Mouse (Mus musculus): ENCODE measurements at regions not wholly inside any gene's neighbourhood (a gene's known extent, or its start where the extent isn't known, plus 50 kb on each side); places are given as distances from the start of the nearest gene placed in this dataset.

DNA sequence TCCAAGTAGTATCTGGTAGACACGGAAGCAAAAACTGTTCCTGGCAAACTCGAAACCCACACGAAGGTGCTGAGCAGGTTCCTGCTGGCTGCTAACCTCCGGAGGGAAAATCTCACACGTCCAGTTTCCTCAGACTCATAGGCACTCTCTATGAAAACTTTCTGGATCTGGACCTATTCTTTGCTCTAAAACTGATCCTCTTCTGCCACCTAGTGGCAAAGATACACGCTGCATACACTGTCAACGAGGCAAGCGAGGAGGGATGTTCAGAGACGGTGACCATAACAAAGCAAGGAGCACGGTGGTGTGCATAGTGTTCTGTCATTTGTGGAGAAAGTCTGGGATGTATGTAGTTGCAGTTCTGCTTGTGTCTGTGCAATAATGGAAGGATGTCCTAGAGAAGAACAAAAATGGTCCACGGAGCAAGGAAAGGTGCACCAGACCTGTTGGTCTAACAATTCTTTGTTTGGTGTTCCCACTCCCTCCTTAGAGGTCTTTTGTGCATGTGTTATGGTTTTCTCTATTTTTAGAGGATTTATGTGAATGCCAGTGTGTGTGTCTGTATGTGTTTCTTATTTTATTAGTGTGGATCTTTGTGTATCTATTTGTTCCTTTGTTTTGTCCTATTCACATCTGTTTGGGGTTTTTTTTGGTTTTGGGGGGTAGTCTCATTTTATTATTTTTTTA lies 57.0 kb upstream of the Siglech start:
- H3K9ac ChIP-seq (ENCODE audit: low read length): no peak overlapping the region
- H3K4me3 ChIP-seq (ENCODE audit: low read depth, low read length): no peak overlapping the region
- DNase-seq (ENCODE audit: low spot score) (peak; percentile 83), ATAC-seq (replicated peaks; ENCODE audit: low FRiP score) (peak; percentile 97)
- H3K27me3 ChIP-seq (ENCODE audit: control insufficient read depth, insufficient read depth, low read length): no peaks in the 10 kb centered on the region
- 9% methylated on average over 11 of the region's 11 CpGs for WGBS
- H3K27ac ChIP-seq (ENCODE audit: low read depth, low read length): no peak overlapping the region
- no peaks in the 10 kb centered on the region for H3K4me1 ChIP-seq (replicated peaks; ENCODE audit: control insufficient read depth, insufficient read depth, low read length)
- no peaks in the 10 kb centered on the region for H3K9me3 ChIP-seq (ENCODE audit: control insufficient read depth, low read length)
- H3K4me2 ChIP-seq (ENCODE audit: low read depth, low read length, severe bottlenecking): no peak overlapping the region
- no peaks in the 10 kb centered on the region for H3K36me3 ChIP-seq (ENCODE audit: control insufficient read depth, insufficient read depth, low read length)
